Mouse (Mus musculus): ENCODE measurements at regions not wholly inside any gene's neighbourhood (a gene's known extent, or its start where the extent isn't known, plus 50 kb on each side); places are given as distances from the start of the nearest gene placed in this dataset.

- no peak for DNase-seq (ENCODE audit: low spot score)
Measured at GRCm38 (mm10) chr3:16941146-16941545, 934.9 kb upstream of the Gm5150 start.

GRCm38 (mm10) chr3:16939533-16939932, 933.3 kb upstream of the Gm5150 start:
- no peak for DNase-seq (ENCODE audit: low spot score)

GRCm38 (mm10) chr3:16939127-16939526, 932.9 kb upstream of the Gm5150 start:
- no peak for DNase-seq (ENCODE audit: low spot score)

- DNase-seq (ENCODE audit: low spot score), result no peak
Measured at GRCm38 (mm10) chr3:16938491-16939001, 932.3 kb upstream of the Gm5150 start.

- peak; percentile 8 for DNase-seq (ENCODE audit: low spot score)
Measured at GRCm38 (mm10) chr3:16930299-16930698, 924.1 kb upstream of the Gm5150 start.

- DNase-seq (ENCODE audit: low spot score), result no peak
Measured at GRCm38 (mm10) chr3:16929846-16930245, 923.6 kb upstream of the Gm5150 start.

GRCm38 (mm10) chr3:16924018-16924417, 917.8 kb upstream of the Gm5150 start:
- DNase-seq (ENCODE audit: low spot score), result no peak

GRCm38 (mm10) chr3:16923234-16923914, 917.1 kb upstream of the Gm5150 start:
- DNase-seq (ENCODE audit: low spot score), result no peak

GRCm38 (mm10) chr3:16921330-16921729, 915.1 kb upstream of the Gm5150 start:
- no peak for DNase-seq (ENCODE audit: low spot score)

GRCm38 (mm10) chr3:16918374-16918773, 912.1 kb upstream of the Gm5150 start:
- DNase-seq (ENCODE audit: low spot score), result no peak

- no peak for DNase-seq (ENCODE audit: low spot score)
Measured at GRCm38 (mm10) chr3:16916072-16916403, 909.8 kb upstream of the Gm5150 start.

GRCm38 (mm10) chr3:16915389-16916071, 909.3 kb upstream of the Gm5150 start:
- DNase-seq (ENCODE audit: low spot score), result no peak

- DNase-seq (ENCODE audit: low spot score), result no peak
Measured at GRCm38 (mm10) chr3:16888132-16888531, 881.9 kb upstream of the Gm5150 start.

GRCm38 (mm10) chr3:16872337-16873117, 866.3 kb upstream of the Gm5150 start:
- no peak for DNase-seq (ENCODE audit: low spot score)

GRCm38 (mm10) chr3:16860034-16860433, 853.8 kb upstream of the Gm5150 start:
- DNase-seq (ENCODE audit: low spot score), result no peak

- DNase-seq (ENCODE audit: low spot score), result no peak
Measured at GRCm38 (mm10) chr3:16858931-16859330, 852.7 kb upstream of the Gm5150 start.

- DNase-seq (ENCODE audit: low spot score), result no peak
Measured at GRCm38 (mm10) chr3:16855251-16855650, 849.0 kb upstream of the Gm5150 start.

- no peak for DNase-seq (ENCODE audit: low spot score)
Measured at GRCm38 (mm10) chr3:16853992-16854391, 847.8 kb upstream of the Gm5150 start.

- no peak for DNase-seq (ENCODE audit: low spot score)
Measured at GRCm38 (mm10) chr3:16846785-16847520, 840.7 kb upstream of the Gm5150 start.

GRCm38 (mm10) chr3:16820536-16820935, 814.3 kb upstream of the Gm5150 start:
- DNase-seq (ENCODE audit: low spot score), result no peak

- no peak for DNase-seq (ENCODE audit: low spot score)
Measured at GRCm38 (mm10) chr3:16819218-16820122, 813.2 kb upstream of the Gm5150 start.

Data from ovary, postnatal 36 days (tissue).